Mouse (Mus musculus): ENCODE measurements around the gene Glcci1.

Glcci1 gene

DNA sequence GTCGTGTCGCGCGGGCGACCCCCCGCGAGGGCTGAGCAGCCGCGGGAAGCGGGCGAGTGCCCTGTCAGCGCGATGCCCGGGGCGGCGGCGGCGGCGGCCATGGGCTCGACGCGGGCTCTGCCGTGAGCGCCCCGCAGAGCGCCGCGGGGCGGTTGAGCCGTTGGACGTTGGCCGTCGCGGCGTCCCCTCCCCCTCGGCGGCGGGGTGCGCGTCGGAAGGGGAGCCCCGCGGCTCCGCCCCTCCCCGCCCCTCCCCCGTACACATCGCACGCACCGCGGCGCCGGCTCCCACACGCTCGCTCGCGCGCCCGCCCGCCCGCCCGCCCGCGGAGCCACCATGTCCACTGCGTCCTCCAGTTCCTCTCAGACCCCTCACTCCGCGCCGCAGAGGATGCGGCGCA is at the start of gene Glcci1:
TSS of gene Glcci1 (plus strand) at position 50 of the 400 bp plus-strand sequence.
- peak; percentile 56 for DNase-seq (ENCODE audit: low spot score)

DNA sequence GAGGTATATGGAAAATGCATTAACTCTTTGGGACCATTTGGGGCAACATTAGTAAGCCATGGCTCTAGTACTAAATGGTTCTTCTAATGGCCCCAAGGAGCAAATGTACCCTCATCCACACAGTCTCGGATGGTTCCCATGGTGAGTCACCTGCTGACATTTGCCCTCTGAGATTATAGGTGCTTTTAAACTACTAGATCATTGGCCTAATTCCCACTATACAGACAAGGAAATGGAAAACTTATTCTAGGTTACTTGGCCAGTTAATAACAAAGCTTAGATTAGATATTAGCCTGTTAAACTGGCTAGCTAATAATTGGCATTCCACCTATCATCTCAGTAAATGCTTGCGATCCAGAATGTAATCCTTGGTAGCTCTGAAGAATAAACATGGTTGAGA is 47.0 kb upstream of the Glcci1 start:
- no peak for DNase-seq (ENCODE audit: low spot score)

DNA sequence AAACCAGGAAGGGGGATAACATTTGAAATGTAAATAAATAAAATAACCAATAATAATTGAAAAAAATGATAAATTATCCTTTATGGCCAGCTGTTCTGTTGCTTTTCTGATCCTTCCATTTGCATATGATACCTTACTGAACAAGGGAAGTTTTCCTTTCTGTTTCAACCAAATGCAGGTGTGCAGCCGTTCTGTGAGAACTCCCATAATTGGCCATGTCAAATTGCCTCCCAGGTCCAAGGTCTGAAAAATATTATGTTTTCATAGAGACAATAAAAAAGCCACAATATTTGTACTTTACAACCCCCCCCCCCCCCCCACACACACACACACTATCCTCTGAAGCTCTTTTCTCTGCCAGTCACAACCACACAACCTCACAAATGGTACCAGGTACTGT is 44.0 kb upstream of the Glcci1 start:
- DNase-seq (ENCODE audit: low spot score): no peak

DNA sequence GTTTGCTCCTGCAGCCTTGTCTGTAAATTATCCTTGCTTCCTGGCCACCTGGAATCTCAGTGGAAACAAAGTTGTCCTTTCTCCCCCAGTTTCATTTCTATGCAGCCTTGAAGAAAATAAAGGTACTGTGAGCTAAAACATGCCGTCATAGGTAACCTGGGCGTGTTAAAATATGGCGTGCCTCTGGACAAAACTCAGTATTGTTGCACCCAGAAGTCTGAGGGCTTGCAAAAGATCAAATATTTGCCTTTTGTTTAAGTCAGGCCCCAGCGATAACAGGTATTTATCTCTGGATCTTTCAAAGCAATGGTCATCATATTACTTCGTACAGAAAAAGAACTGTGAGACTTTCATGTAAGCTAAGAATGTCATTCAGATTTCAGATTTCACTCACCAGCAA is 43.4 kb upstream of the Glcci1 start:
- DNase-seq (ENCODE audit: low spot score): no peak

DNA sequence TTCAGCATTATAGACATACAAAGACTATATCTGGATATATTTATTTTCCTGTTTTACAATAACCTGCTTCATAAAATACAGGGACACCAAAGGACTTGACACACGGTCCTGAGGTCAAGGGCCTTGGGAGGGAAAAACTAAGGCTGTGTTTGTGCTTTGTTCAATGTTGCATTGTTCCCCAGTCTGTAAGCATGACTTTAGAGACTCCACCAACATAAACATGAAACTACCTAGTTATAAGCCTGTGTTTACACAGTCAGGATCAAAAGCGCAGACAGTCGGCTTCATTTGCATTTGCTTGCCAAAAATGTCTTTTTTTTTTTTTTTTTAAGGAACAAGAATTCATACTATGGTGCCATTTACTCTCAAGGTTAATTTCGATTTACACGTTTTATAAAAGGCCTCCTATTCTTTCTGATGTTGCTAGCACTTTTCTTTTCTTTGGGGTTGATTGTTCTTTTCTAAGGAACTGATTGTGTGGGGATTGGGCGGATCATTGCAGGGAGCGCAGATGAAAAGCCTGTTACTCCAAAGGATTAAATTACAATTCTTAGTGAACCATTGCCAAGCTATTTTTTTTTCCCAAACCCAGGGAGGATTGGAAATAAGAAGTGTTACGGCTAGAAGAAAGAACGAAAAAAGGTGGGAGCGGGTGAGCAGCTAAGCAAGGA is 41.6 kb upstream of the Glcci1 start:
- DNase-seq (ENCODE audit: low spot score): no peak

DNA sequence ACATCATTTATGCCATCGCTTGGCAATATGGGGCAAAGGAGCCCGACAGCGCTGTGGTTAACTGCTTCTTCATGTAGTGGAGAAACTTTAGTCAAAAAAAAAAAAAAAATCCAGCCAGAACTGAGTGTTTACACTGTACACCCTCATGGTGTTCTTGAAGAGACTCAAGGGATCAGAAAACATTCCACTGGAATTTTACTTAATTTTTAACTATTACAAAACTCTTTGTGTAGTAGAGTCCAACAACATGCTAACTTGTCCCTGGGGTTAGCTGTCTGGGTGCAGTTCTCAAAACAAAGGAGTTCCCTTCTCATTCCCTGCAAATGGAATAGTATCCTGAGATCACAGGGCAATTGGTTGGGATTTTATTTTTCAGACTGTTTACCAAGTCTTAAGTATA is 39.5 kb upstream of the Glcci1 start:
- DNase-seq (ENCODE audit: low spot score): no peak

DNA sequence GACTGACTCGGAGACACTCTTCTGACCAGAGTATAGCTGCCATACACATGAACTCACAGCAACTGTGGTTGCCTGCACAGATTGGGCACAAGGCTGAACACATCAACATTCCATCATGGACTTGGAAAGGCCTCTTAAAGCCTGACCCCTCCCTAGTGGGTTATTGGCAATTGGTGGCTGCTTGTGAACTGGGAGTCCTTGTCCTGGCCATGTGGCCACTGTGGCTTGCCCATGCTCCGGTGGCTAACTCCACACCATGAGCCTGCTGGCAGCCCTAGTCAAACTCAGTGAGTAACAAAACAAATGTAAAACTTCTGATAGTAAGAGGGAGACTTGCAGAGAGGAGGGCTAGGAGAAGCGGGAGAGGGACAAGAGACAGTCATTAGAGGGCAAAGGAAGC is 37.3 kb upstream of the Glcci1 start:
- DNase-seq (ENCODE audit: low spot score): no peak

DNA sequence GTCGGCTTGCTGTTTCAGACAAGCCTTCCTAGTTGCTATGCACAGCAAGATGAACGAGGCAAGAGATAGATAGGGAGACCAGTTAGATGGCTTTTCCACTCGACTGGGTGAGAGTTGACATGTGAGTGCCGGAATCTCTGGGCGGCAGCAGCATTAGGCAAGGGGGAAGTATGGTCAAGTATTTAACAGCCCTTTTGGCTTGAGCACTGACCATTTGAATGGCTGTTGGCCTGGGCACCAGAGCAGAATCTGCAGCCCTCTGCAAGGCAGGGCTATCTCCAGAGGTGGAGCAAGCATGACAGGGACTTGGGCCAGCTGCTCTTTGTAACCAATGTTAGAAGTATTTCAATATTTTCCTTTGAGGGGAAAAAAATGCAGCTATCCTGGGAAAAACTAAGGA is 36.5 kb upstream of the Glcci1 start:
- DNase-seq (ENCODE audit: low spot score): no peak

DNA sequence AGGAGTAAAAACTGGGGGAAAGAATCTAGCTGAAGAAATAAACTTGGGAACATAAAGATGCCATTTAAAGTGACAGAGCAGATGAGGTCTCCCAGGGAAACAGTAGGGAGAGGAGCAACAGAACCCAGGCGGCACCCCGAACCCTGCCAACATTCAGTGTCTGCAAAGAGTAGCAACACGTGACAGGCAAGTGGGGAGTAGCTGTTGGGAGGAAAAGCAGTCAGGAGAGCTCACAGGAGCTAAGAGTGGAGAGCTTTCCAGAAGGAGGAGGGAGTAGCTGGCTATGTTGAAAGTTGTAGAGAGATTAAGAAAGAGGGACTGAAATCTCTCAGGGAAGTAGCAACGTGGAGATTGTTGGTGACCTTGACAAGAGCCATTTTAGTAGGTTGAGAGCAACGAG is 35.9 kb upstream of the Glcci1 start:
- DNase-seq (ENCODE audit: low spot score): peak; percentile 25

DNA sequence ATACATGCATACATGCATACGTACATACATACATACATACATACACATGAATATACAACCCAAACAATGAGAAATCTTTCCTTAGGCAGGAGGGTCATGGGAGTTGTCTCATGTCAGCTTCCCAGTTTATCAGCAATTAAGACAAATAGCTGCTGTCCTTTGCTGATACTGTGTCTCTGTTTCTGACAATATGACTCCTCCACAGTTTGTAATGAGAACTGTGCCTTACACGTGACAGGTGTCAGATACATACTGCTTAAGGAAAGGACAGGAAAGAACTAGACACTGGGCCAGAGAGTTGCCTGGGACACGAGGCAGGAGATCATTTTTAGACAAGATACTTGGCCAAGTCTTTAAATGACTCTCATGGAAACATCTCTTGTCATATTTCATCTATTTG is 35.1 kb upstream of the Glcci1 start:
- DNase-seq (ENCODE audit: low spot score): no peak

DNA sequence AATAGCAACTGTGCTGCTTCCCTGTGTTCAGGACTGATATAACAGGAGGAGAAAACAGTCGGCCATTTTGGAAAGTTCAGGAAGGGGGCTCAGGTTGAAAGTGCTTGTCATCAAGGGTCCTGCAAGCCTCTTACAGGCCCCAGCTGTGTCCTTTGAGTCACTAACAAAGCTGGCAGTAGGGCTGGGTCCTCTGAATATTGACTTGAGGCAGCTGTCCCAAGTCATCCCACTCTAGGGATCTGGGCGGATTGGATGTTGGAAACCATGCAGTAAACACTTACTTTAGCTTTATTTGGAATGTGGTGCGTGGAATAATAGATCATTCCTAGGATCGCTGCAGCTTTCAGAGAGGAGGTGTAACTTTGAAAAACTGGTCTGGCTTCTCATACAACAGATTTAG is 34.6 kb upstream of the Glcci1 start:
- no peak for DNase-seq (ENCODE audit: low spot score)

DNA sequence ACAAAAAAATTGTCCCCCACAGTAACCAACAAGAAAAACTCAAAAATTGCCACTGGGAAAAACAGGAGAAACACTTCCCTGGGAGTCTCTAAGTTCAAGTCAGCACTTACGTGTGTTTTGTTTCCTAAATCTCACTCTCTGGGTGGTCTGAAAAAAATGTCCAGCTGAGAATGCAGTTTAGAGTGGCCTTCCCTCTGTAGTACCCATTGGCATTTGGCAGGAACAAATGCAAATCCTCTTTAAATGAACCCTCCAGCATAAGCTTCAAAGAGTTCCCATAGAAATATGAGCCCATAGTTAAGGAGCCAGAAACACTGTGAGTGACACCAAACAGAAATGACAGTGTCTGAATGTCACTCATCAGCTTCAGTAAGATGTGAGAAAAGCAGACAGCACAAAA is 30.2 kb upstream of the Glcci1 start:
- DNase-seq (ENCODE audit: low spot score): no peak

DNA sequence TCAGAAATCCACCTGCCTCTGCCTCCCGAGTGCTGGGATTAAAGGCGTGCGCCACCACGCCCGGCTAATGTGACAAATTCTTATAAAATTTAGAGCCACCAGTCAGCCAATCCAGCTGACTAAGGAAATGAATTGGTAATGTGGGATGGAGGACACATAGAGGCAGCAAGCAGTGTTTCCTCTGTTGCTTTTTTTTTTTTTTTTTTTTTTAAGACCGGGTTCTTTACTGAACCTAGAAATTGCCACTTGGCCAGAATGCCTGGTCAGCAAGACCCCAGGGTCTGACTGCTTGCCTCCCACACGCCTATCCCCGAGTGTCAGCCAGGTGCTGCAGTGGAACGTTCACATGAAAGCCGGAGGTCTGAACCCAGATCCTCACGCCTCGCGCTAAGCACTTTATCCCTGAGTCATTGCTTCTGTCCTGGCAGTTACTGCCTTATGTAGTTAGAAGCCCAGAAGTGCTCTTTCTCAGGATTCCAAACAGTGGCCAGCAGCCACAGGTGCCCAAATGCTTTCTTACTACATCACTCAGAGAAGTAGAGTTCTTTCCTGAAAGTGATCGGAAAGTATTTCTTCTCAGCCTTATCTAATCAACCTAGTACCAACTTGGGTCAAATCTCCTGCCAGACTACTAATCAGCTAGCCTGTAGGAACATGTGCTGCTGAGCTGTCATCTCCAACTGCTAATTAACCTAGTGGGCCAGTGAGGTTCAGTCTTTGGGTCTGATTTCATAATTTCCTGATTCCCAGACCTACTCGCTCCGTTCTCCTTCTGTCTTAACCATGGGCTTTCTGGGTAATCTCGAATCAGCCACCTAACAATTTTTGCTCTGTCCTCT is 24.7 kb upstream of the Glcci1 start:
- no peak for DNase-seq (ENCODE audit: low spot score)

DNA sequence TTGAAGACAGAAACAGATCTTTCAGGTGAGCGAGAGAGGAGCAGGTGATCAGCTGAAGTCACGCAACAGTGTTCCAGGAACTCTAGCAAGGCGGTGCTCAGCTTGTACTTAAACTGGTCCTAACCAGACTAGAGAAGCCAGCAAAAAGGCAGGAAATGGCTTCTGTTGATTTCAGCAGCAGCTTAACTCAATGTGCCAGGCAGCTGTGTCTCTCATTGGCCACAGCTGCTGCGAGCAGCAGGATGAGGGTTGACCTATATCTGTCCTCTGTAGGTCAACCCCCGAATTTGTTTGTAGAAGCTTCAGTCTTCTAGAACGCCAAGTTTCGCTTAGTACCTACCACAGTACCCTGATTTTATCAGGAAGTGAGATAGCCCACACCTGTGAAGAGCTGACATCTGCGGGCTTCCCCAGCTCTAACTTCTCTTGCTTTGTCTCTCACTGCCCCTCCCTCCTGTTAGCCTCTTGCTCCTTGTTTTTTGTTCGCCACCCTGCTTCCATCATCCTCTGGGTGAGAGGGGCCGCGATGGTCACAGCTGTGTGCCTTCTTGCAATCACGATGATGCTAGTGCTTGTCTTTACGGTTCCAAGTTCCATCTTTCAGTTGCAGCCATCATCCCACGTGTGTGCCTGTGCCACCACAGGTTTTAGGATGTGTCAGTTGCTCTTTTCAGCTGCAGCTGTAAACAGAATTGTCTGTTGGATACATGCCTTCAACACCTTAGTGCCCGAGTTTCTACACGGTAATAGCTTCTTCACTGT is 23.8 kb upstream of the Glcci1 start:
- no peak for DNase-seq (ENCODE audit: low spot score)

DNA sequence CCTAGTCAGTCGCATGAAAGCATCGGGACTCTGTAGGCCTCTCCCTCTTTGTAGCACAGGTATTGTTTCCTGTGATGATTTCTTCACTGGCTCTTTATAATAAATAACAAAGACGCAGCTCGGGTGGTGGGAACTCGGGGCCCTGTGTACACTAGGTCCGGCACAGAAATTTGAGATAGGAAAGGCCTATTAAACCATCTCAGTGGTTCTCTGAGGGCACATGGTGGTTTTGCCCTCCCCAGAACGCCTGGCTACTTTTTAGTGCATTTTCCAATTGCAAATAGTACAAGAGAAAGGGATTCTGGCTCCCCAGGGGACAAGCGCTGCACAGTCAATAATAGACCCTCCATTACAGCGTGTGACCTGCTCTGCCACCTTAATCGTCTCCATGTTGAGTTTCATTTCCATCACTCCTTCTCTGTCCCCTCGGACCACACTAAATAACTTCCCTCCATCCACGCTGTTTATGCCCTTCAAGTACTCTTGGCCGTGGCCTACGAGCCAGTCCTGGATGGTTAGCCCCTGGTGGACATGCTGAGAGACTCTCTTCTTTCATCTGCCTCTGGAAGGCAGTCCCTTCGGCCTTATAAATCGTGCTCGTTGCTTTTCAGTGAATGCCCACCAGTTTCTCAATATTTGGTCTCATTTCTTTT is 22.9 kb upstream of the Glcci1 start:
- no peak for DNase-seq (ENCODE audit: low spot score)

DNA sequence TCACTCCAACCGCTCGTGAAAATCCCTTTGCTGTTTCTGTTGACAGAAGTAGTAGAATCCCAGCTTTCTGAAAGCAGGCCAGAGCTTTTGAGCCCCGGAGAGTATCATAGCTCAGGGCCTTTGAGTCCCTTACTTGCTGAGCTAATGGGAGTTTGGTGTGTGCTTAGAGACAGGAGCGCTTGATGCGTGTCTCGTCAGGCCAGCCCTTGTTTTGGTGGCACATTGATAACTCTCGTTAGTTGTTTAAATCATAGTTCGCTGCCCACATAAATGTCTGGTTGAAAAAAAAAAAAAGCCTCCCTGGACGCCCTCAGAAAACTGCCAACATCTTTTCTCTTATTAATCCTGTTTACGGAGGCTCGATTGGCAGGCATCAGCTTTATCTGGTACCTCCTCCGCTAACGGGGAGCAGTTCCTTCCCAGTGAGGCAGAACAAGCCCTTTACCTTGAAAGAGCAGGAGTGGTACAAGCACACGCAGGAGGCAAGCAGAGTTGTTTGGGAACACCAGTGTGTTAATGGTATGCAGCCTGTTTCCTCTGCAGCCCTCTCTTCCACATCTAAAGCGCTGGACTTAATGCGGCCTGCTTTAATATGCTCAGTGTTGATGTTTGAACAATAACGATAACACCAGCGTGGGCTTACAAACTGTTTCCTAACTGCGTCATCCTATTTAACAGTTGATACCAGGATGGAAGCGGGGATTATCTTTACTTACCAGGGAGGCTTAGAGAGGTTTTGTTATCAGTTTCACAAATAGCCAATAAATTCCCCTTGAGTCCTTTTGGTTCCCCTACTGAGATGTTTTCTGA is 22.2 kb upstream of the Glcci1 start:
- no peak for DNase-seq (ENCODE audit: low spot score)

DNA sequence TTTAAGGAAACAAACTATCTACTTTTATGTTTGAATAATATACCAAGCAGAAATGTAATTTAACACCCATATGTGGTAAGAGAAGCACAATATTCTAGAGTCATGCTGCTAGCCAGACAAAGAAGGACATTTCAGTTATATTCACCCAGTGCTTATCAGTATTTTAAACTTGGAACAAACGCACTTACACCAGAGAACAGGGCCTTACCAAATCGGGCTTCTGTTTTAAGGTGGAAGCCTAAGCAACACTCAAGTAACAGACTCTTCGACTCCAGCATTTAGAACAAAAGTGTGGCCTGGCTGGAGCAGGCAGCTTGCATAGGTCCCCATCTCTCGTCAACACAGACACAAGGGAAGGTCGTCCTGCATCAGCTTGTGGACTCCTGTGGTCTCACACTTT is 21.2 kb upstream of the Glcci1 start:
- no peak for DNase-seq (ENCODE audit: low spot score)

DNA sequence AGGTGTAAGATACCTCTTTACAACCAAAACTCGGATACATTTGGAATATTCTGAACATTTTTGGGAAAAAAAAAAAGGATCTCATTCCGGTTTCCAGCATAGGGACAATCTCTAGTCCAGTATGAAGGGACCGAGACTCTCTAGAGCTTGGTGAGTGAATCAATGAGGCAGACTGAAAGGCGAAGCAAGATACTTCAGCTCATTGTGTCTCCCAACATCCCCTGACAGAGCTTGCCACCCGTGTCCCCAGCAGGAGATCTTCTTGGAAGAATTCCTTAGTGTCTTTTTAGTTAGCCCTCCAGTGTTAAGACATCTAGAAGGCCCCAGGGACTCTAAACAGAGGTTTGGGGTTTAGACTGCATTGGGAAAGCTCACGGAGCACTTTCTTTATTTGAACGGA is 20.1 kb upstream of the Glcci1 start:
- no peak for DNase-seq (ENCODE audit: low spot score)

DNA sequence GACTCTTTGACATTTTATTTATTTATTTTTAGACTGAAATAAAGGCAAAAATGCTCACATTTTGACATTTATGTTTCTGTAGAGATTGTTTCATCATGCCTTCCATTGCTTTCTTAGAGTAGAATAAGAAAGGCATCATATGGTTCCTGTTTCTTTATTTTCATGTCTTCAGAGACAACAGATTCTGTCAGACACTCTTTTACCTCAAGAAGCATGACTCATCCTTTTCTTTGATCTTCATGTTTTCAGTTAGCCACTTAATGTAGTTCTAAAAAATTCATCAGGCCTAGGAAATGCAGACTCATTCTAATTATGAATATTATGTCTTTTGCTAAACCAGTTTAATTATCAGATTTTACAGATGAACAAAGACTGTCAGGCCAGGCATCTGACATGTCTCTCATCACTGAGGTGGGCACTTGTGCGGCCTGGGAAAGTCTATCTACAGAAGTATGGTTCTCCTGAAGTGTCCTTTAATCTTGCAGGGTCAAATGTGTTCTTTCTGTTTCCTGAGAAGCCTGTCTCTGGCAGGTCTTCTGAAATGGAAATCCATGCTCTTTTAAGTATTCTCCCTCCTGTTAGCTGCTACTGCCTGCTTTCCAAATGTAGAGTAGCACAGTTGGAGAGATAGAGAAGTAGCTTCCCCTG is 19.3 kb upstream of the Glcci1 start:
- DNase-seq (ENCODE audit: low spot score): no peak

DNA sequence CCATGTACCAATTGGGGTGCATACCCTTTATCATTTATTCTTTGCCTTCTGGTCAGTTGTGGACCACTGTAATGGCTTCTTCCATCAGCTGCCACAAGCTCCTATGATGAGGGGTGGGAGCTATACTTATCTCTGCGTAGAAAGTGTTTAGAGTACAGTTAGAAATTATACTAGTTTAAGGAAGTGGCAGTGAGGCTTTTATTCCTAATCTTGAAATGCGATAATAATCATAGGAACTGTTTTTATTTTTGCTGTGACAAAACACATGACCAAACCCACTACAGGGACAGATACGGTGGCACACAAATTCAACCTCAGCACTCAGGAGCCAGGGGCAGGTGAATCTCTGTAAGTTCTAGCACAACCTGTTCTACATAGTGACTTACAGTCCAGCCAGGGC is 17.2 kb upstream of the Glcci1 start:
- no peak for DNase-seq (ENCODE audit: low spot score)
